Mouse (Mus musculus): ENCODE measurements around the gene Dnase1l2. TPM values are rescaled to one million over a fixed set of nuclear protein-coding genes. Genes with fewer than 3 reads are reported as not detected.
A peak's percentile ranks its signal among the peaks of the same experiment; 100 is the strongest.

Gene Dnase1l2
- 1 to 10 TPM; 1.0 to 1.6 TPM for total RNA-seq (2021)

GRCm38 (mm10) chr17:24442632-24443155 is at the start of gene Dnase1l2:
Gene Dnase1l2 (minus strand): TSS chr17:24443105.
- no peak for DNase-seq
- intact Hi-C loops (cut with DNase I) = no loop called here

DNA sequence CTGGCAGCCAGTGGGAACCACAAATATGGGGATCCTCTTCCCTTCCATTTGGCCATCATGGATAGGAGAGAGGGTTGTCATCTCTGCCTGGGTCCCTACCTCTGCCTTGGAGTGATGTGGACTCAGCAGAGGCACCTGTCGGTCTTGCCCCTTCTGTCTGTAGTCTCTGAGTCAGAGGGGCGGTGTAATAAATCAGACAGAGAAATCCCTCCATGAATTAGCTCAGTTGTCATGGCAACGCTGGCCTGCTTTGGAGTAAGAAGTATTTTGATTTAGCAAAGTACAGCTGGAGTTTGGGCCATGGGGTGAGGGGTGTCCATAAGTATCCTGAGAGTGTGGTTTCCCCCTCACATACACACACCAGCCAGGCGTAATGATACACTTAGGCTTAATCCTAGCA is 47.5 kb upstream of the Dnase1l2 start:
- DNase-seq = no peak
- intact Hi-C loops (cut with DNase I) = no loop called here

- DNase-seq = no peak
- intact Hi-C loops (cut with DNase I) = no loop called here
Measured at GRCm38 (mm10) chr17:24489265-24490030, 46.5 kb upstream of the Dnase1l2 start.

GRCm38 (mm10) chr17:24488662-24489264 is 45.9 kb upstream of the Dnase1l2 start:
- intact Hi-C loops (cut with DNase I) = no loop called here
- peak; percentile 40 to 45 for DNase-seq

GRCm38 (mm10) chr17:24488186-24488661 is 45.3 kb upstream of the Dnase1l2 start, which contains the start of gene Caskin1:
Gene Caskin1 (plus strand): TSS chr17:24488601.
- no peak for DNase-seq
- intact Hi-C loops (cut with DNase I) = no loop called here

DNA sequence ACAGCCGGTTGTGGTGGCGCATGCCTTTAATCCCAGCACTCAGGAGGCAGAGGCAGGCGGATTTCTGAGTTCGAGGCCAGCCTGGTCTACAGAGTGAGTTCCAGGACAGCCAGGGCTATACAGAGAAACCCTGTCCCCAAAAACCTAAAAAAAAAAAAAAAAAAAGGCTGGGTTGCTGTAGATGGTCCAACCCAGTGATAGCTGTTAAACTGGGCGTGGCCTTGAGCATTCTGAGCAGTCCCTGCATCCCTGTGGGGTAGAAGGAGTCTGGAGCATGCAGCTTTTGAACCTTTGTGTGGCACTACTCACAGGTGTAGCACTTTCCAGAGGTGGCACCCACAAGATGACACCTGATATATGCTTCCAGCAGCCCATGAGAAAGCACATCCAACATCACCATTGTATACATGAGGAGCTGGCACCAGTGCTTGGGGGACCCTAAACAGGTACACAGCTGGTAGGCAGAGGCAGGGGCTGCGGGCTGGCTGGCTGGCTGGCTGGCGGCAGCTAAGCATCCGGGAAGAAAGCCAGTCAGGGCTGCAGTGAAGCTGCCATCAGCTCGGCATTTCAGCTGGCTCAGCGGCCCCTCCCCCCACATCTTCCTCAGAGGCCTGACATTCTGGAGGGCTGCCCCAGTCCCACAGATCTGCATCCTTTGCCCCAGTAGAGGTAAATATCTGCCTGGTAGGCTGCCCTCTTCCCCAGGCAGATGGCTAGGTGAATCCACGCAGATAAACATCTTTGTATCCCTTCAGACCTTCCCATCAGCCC is 42.4 kb upstream of the Dnase1l2 start:
- intact Hi-C loops (cut with DNase I) = no loop called here
- peak; percentile 38 to 48 for DNase-seq

DNA sequence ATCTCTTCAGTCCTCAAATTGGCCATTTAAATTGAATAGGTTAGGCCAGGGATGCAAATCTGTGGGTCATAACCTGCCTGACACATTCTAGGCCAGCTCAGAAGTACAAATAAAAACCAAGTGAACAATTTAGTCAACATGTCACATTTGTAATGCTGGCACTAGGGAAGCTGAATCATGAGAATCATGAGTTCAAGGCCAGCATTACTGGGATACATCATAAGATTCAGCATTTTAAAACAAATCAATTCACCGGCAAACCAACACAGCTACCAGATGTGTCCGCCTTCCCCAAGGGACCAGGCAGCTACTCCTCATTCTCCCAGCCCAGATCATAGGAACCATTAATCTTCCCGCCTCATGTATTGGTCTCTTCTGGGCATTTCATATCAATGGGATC is 40.6 kb upstream of the Dnase1l2 start:
- no peak for DNase-seq
- intact Hi-C loops (cut with DNase I) = loop anchor here (5.0 kb wide), 1 partner anchor 44 kb away; the partner anchor contains the start of gene Traf7

GRCm38 (mm10) chr17:24481027-24481815 is 38.3 kb upstream of the Dnase1l2 start:
- intact Hi-C loops (cut with DNase I) = loop anchor here (5.0 kb wide), 1 partner anchor 46 kb away; the partner anchor contains the start of gene Traf7
- DNase-seq = no peak

DNA sequence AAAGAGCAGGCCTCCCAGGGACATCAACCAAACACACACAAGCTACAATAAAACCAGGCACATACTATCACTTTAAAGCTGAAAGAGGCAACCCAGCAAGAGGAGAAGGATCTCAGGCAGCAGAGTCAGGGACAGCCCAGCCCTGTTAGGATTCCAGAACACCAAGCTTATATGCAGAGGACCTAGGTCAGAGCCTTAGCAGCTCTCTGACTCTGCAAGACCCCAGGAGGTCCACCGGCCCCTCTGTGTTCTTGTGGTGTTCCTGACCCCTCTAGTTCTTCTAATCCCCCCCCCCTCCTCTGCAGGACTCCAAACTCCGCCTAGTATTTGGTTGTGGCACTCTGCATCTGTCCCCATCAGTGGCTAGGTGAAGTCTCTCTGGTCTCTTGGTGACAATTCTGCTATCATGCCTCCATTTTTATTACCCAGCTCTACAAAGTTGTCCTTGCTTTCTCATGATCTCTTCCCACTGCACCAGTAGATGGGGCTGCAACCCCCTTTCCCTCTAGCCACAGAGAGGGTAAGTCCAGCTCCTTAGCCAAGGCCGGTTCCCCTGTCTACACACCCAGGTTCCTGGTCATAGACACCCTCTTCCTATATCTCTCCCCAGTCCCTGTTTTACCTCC is 37.4 kb upstream of the Dnase1l2 start:
- DNase-seq = no peak
- intact Hi-C loops (cut with DNase I) = loop anchor here (5.0 kb wide), 1 partner anchor 47 kb away; the partner anchor contains the start of gene Traf7

GRCm38 (mm10) chr17:24479431-24479830 is 36.5 kb upstream of the Dnase1l2 start:
- DNase-seq = no peak
- intact Hi-C loops (cut with DNase I) = loop anchor here (2.0 to 5.0 kb wide), 2 partner anchors 33 to 188 kb away; partner anchors contain the start of gene Zfp598

DNA sequence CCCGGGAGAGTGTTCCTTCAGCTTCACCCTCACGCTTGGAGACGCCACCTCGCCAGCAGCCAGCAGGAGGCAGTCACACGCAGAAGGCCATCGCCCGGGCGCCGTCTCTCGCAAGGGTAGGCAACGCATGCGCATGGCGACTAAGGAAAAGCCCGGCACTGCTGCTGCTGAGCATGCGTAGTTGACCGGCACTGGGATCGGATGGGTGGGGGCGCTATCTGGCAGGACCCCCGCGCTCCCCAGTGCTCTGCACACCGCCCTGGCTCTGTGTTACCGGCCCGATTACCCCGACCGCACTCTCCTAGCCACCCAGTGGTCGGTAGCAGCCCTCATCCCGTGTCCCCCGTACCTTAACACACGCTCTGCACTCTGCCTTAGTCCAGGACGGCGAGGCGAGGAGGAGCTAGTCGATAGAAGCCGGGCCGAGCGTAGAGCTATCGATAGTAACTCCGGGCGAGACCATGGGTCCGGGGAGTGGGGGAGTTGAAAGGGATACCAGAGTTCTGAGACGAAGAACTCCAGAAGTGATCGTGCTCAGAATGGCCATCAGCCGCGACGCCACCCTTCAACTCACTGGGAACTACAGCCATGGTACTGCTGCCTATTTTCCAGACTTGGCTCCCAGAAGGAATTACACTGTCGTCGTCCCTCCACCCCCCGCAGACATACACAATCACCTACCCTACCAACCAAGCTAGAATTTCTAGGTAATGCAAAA is 35.9 kb upstream of the Dnase1l2 start, which contains the start of gene Mlst8:
TSS of gene Mlst8 (minus strand) at position 416 of the 718 bp plus-strand sequence.
- DNase-seq = peak; percentile 98 to 99
- intact Hi-C loops (cut with DNase I) = loop anchor here (2.0 to 5.0 kb wide), 2 partner anchors 34 to 188 kb away; partner anchors contain the start of gene Zfp598

GRCm38 (mm10) chr17:24477985-24478600 is 35.2 kb upstream of the Dnase1l2 start:
- intact Hi-C loops (cut with DNase I) = loop anchor here (2.0 to 5.0 kb wide), 2 partner anchors 35 to 189 kb away; partner anchors contain the start of gene Zfp598
- no peak for DNase-seq

- intact Hi-C loops (cut with DNase I) = loop anchor here (5.0 kb wide), 1 partner anchor 190 kb away; the partner anchor contains the start of gene Zfp598
- DNase-seq = no peak
Measured at GRCm38 (mm10) chr17:24477053-24477984, 34.4 kb upstream of the Dnase1l2 start.

DNA sequence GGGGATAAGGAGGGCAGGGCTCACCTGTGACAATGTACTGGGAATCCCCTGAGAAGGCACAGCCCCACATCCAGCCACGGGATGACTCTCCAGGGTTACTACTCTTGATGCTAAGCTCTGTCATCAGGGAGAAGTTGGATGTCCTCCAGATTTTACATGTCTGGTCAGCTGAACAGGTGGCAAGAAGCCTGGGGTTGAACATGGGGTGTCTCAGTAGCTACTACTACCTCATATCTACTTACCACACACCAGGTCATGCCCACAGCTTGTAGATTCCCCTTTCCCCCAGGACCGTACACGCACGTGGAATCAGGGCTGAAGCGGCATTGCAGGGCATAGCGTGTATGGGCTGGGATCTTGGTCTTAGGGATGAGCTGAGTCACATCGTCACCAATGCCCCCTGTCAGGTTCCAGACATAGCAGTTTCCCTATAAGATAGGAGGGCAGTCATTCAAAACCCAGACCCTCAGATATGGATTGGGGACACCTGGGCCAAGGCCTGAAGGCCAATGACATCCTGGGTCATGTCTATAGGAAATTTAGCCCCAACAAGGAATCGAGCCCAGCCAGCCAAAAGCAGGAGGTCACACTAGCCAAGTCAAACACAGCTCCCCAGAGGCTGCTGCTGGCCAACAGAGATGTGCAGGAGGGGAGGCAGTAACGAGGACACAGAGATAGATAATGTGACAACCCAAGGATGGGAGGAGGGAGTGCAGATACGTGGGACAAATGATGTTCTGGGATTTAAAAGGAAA is 33.3 kb upstream of the Dnase1l2 start:
- no peak for DNase-seq
- intact Hi-C loops (cut with DNase I) = loop anchor here (5.0 kb wide), 1 partner anchor 191 kb away; the partner anchor contains the start of gene Zfp598

- DNase-seq = no peak
- intact Hi-C loops (cut with DNase I) = loop anchor here (5.0 kb wide), 1 partner anchor 192 kb away; the partner anchor contains the start of gene Zfp598
Measured at GRCm38 (mm10) chr17:24475586-24475985, 32.7 kb upstream of the Dnase1l2 start.

DNA sequence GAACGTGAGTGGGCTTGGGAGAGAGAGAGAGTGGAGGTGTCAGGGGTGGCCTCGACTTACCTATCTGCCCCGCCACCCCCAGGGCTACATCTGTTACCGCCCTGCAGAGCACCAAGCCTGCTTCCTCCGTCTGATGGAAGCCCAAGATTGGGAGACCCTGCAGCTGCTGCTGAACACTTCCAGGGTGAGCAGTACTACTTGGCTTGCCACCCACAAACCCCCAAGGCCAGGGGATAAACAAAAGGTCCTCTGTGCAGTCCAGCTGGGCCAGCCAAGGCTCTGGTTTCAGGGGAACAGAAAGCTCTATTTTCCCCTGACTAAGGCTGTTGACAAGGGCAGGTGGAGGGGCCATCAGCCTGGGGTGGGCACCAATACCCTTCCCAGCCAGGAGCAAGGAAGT is 31.7 kb upstream of the Dnase1l2 start:
- intact Hi-C loops (cut with DNase I) = no loop called here
- no peak for DNase-seq
